Mouse (Mus musculus) hindlimb bud, embryonic 11.5 days (tissue): ENCODE measurements at regions not wholly inside any gene's neighbourhood (a gene's known extent, or its start where the extent isn't known, plus 50 kb on each side); places are given as distances from the start of the nearest gene placed in this dataset.

Source experiments
- DNase-seq: peaks from one replicate; pipeline ENCODE4 v3.0.0-alpha.2; 2012; ENCODE audit warnings: low read depth, low spot score; ENCODE audit errors: extremely low spot score

DNA sequence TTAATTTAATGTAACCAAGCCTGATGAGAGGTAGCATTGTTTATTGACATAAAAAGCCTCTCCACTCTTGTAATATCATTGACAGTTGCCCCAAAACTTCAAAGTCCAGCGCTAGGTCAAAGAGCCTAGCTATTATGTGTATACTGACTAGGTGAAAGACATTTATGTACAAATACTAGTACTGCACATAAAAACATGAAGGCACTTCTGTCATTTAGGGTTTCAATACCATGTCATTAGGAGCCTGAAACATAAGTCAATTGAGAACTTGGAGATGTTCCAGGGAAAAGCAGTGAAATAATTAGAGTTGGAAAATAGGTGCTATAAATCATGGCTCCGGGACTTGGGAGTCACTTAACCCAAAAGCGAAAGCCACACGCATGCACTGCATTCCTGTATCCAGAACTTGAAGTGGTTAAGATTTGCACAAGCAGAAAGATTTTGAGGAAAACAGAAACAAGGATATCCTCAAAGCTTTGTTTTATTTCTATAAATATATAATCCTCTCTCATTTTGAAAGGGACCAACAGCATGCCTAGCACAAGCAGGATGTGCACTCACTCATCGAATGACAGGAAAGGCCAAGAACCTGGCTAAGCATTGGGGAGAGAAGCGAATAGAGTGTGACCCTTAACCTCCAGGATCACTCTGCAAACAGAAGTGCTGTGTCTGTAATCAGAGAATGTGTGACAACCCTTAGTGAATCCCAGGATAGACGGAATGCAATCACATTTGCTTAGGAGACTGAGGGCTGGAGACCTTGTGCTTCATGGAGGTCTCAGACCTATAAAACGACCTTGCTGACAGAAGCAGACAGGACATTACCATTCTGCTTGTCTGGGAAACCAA, 176.3 kb upstream of the Crim1 start:
- DNase-seq, result peak; percentile 56

DNA sequence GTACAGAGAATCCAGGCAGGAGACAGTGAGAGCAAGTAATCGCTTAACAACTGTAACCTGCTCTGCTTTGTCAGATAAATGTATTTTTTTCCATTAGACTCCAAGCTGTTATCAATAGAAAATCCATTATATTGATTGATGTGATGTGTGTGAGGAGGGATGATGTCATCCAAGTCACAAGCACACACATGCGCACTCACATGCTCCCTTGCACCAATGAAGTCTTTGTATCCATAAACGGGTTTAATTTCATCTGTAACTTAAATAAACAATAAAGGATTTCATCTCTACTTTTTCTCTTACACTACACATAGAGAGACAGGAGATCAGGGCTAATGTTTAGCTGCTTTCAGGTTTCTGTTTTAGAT, 175.7 kb upstream of the Crim1 start:
- DNase-seq, result no peak

DNA sequence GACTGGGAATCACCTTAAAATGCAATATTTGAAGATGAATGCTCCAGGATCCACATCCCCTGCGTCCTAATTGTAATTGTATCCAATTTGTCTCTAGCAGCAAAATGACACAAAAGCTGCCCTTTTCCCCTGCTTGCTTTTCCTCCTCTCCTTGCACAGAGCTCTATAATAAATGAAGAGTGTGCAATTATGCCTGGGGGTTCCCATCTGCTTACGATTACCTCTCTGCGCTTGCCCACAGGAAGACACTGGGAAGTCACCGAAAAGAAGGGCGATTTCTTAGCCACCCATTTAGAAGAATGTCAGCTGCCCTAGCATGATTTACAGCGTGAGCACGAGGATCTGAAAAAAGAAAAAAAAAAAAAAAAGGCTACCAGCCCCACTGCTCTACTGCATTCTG, 174.8 kb upstream of the Crim1 start:
- DNase-seq, result no peak

DNA sequence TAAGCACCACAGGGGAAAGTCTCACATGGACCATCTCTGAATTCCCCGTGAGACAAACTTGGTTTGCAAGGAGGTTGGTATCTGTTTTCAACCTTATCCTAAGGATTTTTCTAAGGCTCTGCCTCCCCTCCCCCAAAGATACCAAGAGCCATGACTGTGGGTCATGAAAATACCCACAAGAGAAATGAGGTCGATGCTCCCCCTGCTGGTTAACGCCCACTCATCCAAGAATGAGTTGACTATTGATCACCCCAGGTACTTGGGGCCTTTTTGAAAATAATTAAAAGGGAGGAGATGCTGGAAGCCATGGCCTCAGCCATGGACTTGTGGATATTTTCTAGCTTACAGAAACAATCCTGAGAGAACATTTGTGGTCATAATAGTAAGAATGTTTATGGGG, 164.4 kb upstream of the Crim1 start:
- DNase-seq, result no peak

DNA sequence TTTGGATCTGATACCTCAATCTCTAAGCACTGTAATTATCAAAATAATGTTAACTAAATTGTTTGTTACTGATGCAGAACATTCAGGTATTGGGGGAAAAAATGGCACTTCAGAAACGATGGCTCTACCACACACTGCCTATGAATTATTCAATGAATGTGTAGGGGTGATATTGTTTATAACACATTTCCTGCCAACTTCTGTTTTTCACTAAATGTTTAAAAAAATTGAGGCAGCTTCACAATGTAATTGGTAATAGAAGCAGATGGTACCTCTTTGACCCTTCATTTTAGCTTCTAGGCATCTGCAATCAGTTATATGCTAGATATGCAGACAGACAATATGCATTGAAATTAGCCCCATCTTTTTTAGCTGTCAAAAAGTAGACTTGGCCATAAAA, 159.7 kb upstream of the Crim1 start:
- DNase-seq, result no peak

DNA sequence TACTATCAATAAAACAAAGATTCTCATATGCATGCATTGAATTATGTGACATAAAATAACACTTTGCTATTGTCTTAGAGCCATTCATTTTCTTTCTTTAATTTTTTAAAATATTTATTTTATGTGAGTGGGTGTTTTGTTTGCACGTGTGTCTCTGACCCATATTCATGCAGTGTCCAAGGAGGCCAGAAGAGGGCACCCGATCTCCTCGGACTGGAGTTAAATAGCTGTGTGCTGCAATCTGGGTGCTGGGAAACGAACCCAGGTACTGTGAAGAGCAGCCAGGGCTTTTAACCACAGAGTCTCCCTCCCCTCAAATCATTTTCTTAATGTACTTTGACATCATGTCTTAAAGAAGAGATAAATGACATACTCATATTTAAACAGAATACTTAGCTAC, 158.8 kb upstream of the Crim1 start:
- DNase-seq, result no peak

DNA sequence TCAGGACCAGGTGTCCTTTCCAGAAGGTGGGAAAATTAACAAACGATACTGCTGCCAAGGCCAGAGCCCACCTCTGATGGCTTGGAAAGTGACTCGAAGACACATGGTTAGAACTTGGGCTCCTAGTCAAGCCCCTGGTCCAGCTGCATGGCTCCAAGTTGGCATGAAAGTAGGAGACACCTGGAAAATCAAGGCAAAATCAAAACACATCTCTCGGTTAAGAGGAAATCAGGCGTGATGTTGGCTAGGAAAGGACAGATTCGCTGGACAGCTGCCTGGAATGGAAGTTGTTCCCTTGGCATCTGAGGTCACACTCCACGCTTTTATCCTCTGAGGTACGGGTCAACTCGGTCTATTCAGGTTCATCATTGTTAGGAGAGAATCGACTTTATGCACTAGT, 150.3 kb upstream of the Crim1 start:
- no peak for DNase-seq

DNA sequence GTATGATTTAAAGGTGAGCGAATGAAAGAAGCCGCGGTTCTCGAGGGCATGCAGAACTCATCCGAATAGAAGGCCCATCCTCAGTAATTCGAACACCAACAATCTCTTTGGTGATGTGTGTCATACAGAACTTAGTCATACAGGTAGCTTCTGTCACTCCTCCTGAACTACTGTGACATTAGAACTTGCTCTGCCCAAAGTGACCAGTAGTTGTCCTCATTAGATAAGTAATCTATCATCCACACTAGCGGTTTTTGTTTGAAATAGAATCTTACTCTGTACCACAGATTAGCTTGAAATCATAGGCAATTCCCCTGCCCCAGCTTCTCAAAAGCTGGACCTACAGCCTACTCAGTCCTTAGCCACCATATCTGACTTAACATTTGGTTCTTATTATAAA, 149.8 kb upstream of the Crim1 start:
- DNase-seq, result no peak

DNA sequence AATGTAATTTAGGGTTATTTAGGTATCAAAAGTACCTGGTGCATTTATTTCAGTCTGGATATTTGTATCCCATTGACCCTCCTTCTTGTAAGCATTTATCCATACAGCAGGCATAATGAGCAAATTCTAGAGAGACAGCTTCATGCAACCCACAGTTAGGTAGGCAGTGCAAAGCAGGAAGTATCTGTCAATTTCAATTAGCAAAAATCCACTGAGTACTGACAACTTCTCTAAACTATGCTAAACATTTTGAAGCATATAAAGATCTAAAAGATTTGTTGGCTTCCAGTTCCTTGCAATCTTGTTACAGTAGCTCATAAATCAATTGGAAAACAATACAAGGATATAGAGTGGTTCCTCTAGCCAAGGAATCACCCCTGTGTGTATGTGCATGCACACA, 124.2 kb upstream of the Crim1 start:
- DNase-seq, result no peak

DNA sequence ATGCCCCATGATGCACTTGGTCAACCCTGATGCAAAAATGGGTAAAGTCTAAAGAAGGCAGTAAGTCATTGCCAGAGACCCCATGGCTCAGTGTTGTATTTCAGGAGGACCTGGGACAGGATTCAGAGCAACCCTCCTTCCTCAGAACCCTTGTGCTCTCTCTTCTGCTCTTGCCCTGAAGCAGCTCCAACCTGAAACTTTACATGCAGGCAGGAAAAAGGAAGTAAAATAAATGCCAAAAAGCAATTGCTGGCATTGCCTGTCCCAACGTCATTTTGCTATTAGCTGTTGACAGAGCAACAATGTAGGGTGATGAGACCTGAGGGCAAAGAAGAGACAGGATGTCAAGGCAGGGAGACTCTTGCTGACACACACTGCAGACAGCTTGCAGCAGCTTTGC, 121.7 kb upstream of the Crim1 start:
- DNase-seq, result no peak

DNA sequence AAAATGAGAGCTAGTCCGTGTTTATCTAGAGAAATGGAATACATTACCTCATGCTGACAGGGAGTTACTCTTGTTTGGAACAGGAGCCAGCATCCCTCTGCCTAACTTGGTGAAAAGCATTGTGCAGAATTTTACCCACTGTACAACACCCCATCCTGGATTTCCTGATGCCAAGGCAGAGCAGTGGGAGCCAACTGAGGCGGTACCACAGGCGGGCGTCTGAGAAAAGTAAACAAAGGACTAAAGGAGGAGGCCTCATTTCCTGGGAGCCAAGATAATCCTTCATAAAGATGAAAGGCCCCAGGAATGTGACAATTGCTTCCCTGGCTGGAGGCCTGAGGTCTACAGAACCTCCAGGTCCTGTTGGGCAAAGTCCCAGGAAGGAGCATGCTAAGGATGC, 115.6 kb upstream of the Crim1 start:
- no peak for DNase-seq

DNA sequence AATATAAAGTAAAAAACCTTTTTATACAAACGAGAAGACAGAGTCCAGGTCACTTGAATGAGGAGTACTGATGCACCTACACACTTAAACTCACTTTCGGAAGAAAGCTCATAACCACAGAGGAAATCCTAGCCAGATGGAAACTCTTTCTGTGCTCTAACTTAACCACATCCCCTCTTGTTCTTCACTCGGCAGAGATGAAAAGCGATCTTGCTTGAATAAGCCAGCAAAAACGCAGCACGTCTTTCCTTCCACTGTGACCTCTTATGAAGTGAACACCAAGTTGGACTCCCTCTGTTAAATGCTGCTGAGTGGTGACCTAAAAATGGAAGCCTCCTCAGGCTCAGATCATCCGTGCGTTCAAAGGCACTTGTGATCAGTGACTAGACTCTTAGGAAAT, 113.1 kb upstream of the Crim1 start:
- DNase-seq, result no peak

DNA sequence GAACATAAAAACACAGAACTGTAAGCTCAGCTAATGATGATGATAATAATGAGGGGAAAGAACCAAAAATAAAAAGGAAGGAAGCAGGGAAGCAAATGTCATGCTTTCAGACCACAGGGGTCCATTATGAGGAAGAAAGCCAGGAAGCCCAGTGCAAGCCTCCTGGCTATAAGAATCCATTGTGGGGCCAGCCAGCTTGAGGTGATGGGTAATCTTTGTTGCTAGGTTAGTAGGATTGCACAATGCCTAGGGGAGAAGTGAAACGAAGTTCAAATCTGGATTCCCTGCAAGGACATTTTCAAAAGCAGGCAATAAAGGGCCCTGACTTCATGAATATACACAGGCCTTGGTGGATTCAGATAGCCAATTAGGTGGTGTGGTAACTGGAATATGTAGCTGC, 102.3 kb upstream of the Crim1 start:
- DNase-seq, result no peak

DNA sequence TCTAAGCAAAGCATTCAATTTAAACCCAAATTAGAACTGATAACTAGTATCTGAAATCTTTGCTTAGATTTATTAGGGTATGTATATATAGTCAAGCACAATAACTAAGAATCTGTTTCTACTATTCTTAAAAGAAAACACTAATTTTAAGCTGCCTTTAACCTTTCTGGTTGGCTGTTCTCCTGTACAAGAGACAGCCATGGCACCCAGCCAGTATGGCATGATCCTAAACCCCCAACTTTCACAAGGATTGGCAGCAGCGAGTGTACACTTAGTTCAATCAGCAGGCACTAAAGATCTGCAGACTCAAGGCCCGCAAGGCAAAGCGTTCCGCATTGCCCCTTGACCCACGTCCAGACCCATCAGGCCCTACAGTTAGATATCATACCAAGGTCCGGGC, 91.3 kb upstream of the Crim1 start:
- no peak for DNase-seq

DNA sequence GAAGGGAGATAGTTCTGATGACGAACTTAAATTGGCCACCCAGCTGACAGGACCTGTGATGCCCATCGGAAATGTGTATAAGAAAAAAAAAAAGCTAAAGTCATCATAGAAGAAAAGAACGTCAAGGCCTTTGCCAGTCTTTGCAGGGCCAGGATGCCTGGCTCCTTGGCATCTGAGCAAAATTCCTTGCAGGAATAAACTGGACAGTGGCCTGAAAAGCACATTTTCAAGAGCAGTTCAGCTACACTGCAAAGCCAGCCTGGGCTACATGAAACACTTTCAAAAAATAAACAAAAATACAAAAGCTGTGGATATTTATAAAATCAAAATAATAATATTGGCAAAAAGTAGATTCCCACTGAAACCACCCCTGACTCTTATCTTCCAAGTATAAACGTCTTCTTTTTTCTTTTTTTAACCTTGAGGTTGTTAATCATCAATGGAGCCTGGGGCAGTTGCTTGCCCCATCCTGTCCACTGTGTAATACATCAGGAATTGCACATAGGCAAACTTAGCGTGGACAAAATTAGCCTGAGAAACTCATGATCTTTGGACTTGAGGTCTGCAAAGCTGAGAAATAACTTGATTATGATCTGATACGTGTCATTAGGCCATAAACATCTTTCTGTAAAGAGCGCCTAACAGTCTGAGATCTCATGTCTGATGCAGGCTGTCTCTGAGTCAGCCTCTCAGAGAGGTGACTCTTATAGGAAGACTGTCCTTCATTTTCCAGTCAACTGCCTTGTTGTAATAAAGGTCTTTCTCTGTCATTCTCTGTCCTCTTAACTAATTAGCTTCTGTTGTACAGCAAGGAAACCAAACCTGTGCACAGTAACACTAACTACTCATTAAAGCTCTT, 90.5 kb upstream of the Crim1 start:
- DNase-seq, result no peak

DNA sequence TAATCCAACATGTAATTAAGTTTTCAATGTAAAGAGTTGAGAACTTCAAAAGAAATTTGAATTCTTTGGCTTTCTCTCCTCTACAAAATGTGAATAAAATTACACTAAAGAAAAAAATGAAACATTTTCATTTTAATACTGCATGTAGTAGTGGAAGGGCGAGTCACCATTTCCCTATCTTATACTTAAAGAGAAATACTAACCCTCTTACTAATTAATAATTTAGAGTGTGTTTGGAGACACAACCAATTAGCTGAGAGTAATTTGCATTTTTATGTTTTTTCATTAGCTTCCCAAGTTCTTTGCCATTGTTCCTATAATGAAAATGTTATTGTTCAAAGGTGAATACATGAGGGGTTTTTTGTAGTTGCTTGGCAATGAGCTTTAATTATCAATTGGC, 67.9 kb upstream of the Crim1 start:
- no peak for DNase-seq

DNA sequence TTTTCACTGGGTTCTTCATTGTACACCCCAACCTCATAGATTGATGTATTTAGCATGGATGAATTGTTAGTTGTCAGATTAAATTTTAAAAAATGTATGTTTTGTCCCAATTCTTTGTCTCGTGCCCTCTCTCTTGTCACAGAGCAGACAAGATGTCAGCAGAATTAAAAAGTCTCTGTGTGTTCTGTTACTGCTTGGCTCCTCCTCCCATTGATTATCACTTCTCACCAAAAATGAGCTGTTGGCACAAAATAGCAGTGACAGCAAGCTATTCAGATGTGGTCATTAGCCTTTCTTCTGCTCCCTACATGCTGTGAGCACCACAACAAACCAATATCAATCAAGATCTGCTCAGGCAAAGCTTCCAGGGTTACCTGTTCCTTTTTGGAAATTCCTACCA, 62.1 kb upstream of the Crim1 start:
- DNase-seq, result no peak

DNA sequence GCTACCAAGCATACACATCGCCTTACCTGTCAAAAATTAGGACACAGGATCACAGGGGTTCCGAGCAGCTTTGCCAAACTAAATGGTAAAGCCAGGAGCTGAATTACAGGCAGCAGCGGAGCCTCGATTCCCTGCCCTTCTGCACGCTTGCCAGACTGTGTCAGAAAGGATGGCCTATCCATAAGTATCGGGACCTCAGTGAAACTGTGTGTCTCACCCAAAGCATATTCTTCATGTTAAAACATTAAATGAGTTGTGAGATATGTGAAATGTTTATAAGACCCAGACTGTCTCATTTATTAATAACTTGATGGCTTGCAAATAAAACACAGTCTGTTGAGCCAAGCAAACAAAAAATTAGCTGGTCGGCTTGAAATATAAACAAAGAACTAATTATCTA, 59.4 kb upstream of the Crim1 start:
- no peak for DNase-seq

DNA sequence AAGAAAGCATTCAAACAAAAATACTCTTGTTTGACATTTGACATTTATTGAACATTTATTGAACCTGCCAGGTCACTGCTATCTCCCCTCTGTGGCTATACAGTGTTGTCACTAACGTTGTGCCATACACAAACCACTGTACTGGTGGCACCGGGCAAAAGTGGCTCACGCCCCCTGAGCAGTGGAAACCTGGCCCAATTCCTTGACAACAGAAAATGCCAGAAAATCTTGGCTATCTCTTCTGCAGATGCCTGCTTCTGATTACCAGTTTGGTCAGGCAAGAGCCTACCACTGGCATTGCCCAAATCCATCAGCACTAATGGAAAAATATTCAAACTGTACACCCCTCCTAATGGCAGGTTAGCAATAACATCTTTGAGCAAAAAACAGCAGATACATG, 58.9 kb upstream of the Crim1 start:
- DNase-seq, result no peak

DNA sequence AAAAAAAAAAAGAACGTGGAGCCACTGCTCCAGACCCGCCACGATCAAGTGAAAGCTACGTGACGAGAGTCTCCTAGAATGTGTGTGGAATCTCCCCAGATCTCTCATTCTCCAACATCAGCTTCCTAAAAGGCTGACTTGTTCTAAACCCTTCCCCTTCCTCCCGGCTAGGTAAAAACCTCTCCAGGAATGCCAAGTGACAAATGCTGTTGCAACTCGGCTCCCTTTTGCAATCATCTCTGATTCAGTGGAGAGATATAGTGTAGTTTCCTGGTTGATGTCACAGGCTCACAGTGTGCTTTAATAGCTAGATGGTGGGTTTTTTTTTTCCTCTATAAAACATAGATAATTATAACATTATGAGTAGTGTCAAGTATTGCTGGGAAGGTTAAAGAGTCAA, 57.6 kb upstream of the Crim1 start:
- no peak for DNase-seq

DNA sequence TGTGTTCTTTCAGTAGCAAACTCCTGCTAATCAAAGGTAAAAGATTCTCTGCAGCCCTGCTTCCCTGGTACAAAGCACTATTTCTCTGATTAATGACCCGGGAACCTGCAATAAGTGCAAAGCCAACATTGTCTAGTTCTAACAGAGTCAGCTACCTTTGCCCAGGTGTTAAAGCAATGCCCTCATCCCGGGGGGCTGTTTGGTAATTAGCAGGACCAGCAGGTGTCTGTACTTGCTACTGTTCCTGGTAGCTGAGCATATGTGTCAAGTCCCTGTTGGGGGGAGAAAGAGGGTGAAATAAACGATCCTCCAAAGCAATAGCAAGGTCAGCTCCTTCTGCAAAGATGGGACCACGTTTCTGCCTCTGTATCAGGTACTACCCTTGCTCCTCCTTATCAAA, 54.7 kb upstream of the Crim1 start:
- DNase-seq, result no peak
